Comparison of ENCODE assay signal across 9 mouse cellular contexts in genomic region chr2:115860600-115861347, GRCm38 (mm10).
A peak's percentile ranks its signal among the peaks of the same experiment; 100 is the strongest.
DNase-seq lines count a peak whose midpoint lies in the region; ATAC-seq and TF ChIP-seq lines count a peak whose summit lies in the region.
"Had no signal": no experiment of that assay in that cellular context is flagged by ENCODE, and none has a peak within 500 bp of the region (broad histone marks: within the 10 kb centered on the region; RNA-seq: fewer than 3 reads in every experiment).

No protein-coding gene starts in this region.

- H3K4me2 ChIP-seq in forebrain, postnatal 0 days (ENCODE audit: low read depth): peak overlapping the region; percentile 48
- H3K4me2 ChIP-seq in hindbrain, postnatal 0 days (ENCODE audit: low read depth, low read length): peak overlapping the region; percentile 48
- peak overlapping the region; percentile 51 for H3K4me2 ChIP-seq in liver, embryonic 16.5 days (ENCODE audit: low read depth, low read length)
- H3K4me2 ChIP-seq in stomach, embryonic 14.5 days (replicated peaks; ENCODE audit: low read depth, low read length): peak overlapping the region; percentile 58

- peak overlapping the region; percentile 88 for H3K27ac ChIP-seq in forebrain, postnatal 0 days (ENCODE audit: low read depth, low read length)
- peak overlapping the region; percentile 74 for H3K27ac ChIP-seq in hindbrain, postnatal 0 days
- H3K27ac ChIP-seq in liver, embryonic 16.5 days (ENCODE audit: low read length): no peak overlapping the region
- H3K27ac ChIP-seq in stomach, embryonic 14.5 days (ENCODE audit: low read length): peak overlapping the region; percentile 52; the same call in 1 of the 2 replicates

- DNase-seq in right cerebral cortex, postnatal 4 days: peak; percentile 32
- DNase-seq in right cerebral cortex, postnatal 14 days: no peak
- peak; percentile 70 for DNase-seq in forebrain, postnatal 0 days
- peak; percentile 46 for DNase-seq in hindbrain, postnatal 0 days (ENCODE audit: low spot score)
- DNase-seq in thymus, postnatal 10 days (ENCODE audit: low spot score in 2 of 2): no peak

- H3K27me3 ChIP-seq in forebrain, postnatal 0 days (ENCODE audit: insufficient read depth, low read length): peaks cover 6% of the 10 kb centered on the region; the same call in 1 of the 2 replicates
- H3K27me3 ChIP-seq in hindbrain, postnatal 0 days (ENCODE audit: insufficient read depth, low read length): peaks cover 8% of the 10 kb centered on the region
- peaks cover 51% of the 10 kb centered on the region for H3K27me3 ChIP-seq in liver, embryonic 16.5 days (ENCODE audit: control insufficient read depth, insufficient read depth, low read depth, low read length)
- H3K27me3 ChIP-seq in stomach, embryonic 14.5 days (ENCODE audit: control insufficient read depth, insufficient read depth, low read length): no peaks in the 10 kb centered on the region
- H3K27me3 ChIP-seq: Patski had no signal

- no peaks in the 10 kb centered on the region for H3K9me3 ChIP-seq in forebrain, postnatal 0 days (ENCODE audit: low read length)
- no peaks in the 10 kb centered on the region for H3K9me3 ChIP-seq in hindbrain, postnatal 0 days (ENCODE audit: low read length)
- no peaks in the 10 kb centered on the region for H3K9me3 ChIP-seq in liver, embryonic 16.5 days (replicated peaks; ENCODE audit: control insufficient read depth, low read length)
- H3K9me3 ChIP-seq in stomach, embryonic 14.5 days (ENCODE audit: control insufficient read depth, low read depth, low read length): no peaks in the 10 kb centered on the region

- ATAC-seq in forebrain, postnatal 0 days: no peak
- ATAC-seq in hindbrain, postnatal 0 days: no peak
- peak; percentile 2; the same call in 1 of the 2 replicates for ATAC-seq in liver, embryonic 16.5 days (ENCODE audit: low read depth)
- ATAC-seq in stomach, embryonic 14.5 days (ENCODE audit: insufficient number of reproducible peaks, insufficient read depth, low FRiP score, low read depth): 0 out of 2 replicates have a peak, but pooled peaks have one; percentile 53
- no peak for ATAC-seq in CD4-positive, CD25-positive, alpha-beta regulatory T cell, adult 4 months
- ATAC-seq: Patski had no signal

- peaks cover 18% of the 10 kb centered on the region; the same call in 1 of the 2 replicates for H3K4me1 ChIP-seq in forebrain, postnatal 0 days (ENCODE audit: insufficient read depth)
- H3K4me1 ChIP-seq in hindbrain, postnatal 0 days (ENCODE audit: insufficient read depth, low read length): no peaks in the 10 kb centered on the region
- H3K4me1 ChIP-seq in liver, embryonic 16.5 days (ENCODE audit: control insufficient read depth, low read depth, low read length): no peaks in the 10 kb centered on the region
- H3K4me1 ChIP-seq in stomach, embryonic 14.5 days (ENCODE audit: control insufficient read depth, insufficient read depth, low read length): peaks cover 19% of the 10 kb centered on the region

- H3K36me3 ChIP-seq in forebrain, postnatal 0 days (ENCODE audit: insufficient read depth): no peaks in the 10 kb centered on the region; the same call in 1 of the 2 replicates
- H3K36me3 ChIP-seq in hindbrain, postnatal 0 days (ENCODE audit: insufficient read depth, low read length): no peaks in the 10 kb centered on the region
- H3K36me3 ChIP-seq in liver, embryonic 16.5 days (ENCODE audit: control insufficient read depth, insufficient read depth): no peaks in the 10 kb centered on the region
- H3K36me3 ChIP-seq in stomach, embryonic 14.5 days (ENCODE audit: control insufficient read depth, insufficient read depth, low read length): peaks cover 19% of the 10 kb centered on the region

- 7% methylated on average over 25 of the region's 25 CpGs for WGBS in forebrain, postnatal 0 days
- 9% methylated on average over 25 of the region's 25 CpGs for WGBS in hindbrain, postnatal 0 days
- WGBS in liver, embryonic 16.5 days (ENCODE audit: insufficient replicate concordance): 5% methylated on average over 25 of the region's 25 CpGs
- WGBS in stomach, embryonic 14.5 days: 7% methylated on average over 25 of the region's 25 CpGs

- no peak for TF ChIP-seq CTCF in forebrain, postnatal 0 days (IDR thresholded peaks at IDR 0.05; ENCODE audit: low read depth)
- no peak for TF ChIP-seq CTCF in hindbrain, postnatal 0 days (IDR thresholded peaks at IDR 0.05; ENCODE audit: low read depth)

- H3K9ac ChIP-seq in forebrain, postnatal 0 days: peak overlapping the region; percentile 29
- peak overlapping the region; percentile 35 for H3K9ac ChIP-seq in hindbrain, postnatal 0 days (replicated peaks; ENCODE audit: low read length)
- H3K9ac ChIP-seq in liver, embryonic 16.5 days (ENCODE audit: low read depth, low read length): no peak overlapping the region
- no peak overlapping the region for H3K9ac ChIP-seq in stomach, embryonic 14.5 days (replicated peaks; ENCODE audit: low read depth, low read length)

- peak overlapping the region; percentile 18; the same call in 1 of the 2 replicates for H3K4me3 ChIP-seq in forebrain, postnatal 0 days (ENCODE audit: low read depth, low read length)
- H3K4me3 ChIP-seq in hindbrain, postnatal 0 days (ENCODE audit: low read length): peak overlapping the region; percentile 18
- H3K4me3 ChIP-seq in liver, embryonic 16.5 days (ENCODE audit: low read depth, low read length): peak overlapping the region; percentile 31
- peak overlapping the region; percentile 18 for H3K4me3 ChIP-seq in stomach, embryonic 14.5 days (ENCODE audit: low read depth, low read length)

Comparison
In these comparisons a context has a peak if more than half of its experiments do, and no peak if none do; other contexts are left out.
1. DNase-seq: peak in right cerebral cortex, postnatal 4 days (single experiment), forebrain, postnatal 0 days (single experiment) and hindbrain, postnatal 0 days (single experiment); none in right cerebral cortex, postnatal 14 days (single experiment) and thymus, postnatal 10 days (0 of 2).
2. ATAC-seq: peak in liver, embryonic 16.5 days (single experiment) and stomach, embryonic 14.5 days (single experiment); none in forebrain, postnatal 0 days (single experiment), hindbrain, postnatal 0 days (single experiment) and CD4-positive, CD25-positive, alpha-beta regulatory T cell, adult 4 months (single experiment).
3. H3K9ac ChIP-seq: peak in forebrain, postnatal 0 days (single experiment) and hindbrain, postnatal 0 days (single experiment); none in liver, embryonic 16.5 days (single experiment) and stomach, embryonic 14.5 days (single experiment).
4. Peak in every context shown above with its lines, with median percentiles within 50 percentile points of each other: H3K4me2 ChIP-seq and H3K4me3 ChIP-seq.